Mouse (Mus musculus) hindbrain, embryonic 15.5 days (tissue): Measurements from ENCODE around the gene Nob1. TPM values are rescaled to one million over a fixed set of nuclear protein-coding genes. Genes with fewer than 3 reads are reported as not detected.

Source experiments
- ATAC-seq: fragments of 200-750 bp; cut with Nextera tagmentation; 2 replicates; pipeline ENCODE4 v1.8.0; 2017; ENCODE audit warnings: low read depth, moderate number of reproducible peaks, moderate TSS enrichment; ENCODE audit not compliant: low FRiP score
- H3K27ac ChIP-seq: fragments of 300-500 bp; sonication (generic); replicated peaks from 2 replicates; pipeline ENCODE4 v1.5.1; 2015; ENCODE audit warnings: mild to moderate bottlenecking, inconsistent platforms
- H3K27me3 ChIP-seq: fragments of 300-500 bp; sonication (generic); 2 replicates; pipeline ENCODE4 v1.6.1; 2015; ENCODE audit warnings: control low read depth, inconsistent platforms
- H3K36me3 ChIP-seq: fragments of 300-500 bp; sonication (generic); 2 replicates; pipeline ENCODE4 v1.6.1; 2015; ENCODE audit warnings: control low read depth, inconsistent platforms
- H3K4me1 ChIP-seq: fragments of 300-500 bp; sonication (generic); replicated peaks from 2 replicates; pipeline ENCODE4 v1.6.1; 2015; ENCODE audit warnings: control low read depth, inconsistent platforms
- H3K4me2 ChIP-seq: fragments of 300-500 bp; sonication (generic); 2 replicates; pipeline ENCODE4 v1.6.1; 2015; ENCODE audit warnings: moderate library complexity, mild to moderate bottlenecking, inconsistent platforms
- H3K4me3 ChIP-seq: fragments of 300-500 bp; sonication (generic); 2 replicates; pipeline ENCODE4 v1.5.1; 2015; ENCODE audit warnings: mild to moderate bottlenecking, inconsistent platforms
- H3K9ac ChIP-seq: fragments of 300-500 bp; sonication (generic); 2 replicates; pipeline ENCODE4 v1.6.1; 2015; ENCODE audit warnings: inconsistent platforms
- H3K9me3 ChIP-seq: fragments of 300-500 bp; sonication (generic); 2 replicates; pipeline ENCODE4 v1.6.1; 2016; ENCODE audit warnings: control low read depth, inconsistent platforms
- WGBS: fragments of 180-500 bp; shearing (Covaris S2); methylation state at CpG from one replicate; pipeline ENCODE4 v1.1.7; 2015; 5-methylcytosine and 5-hydroxymethylcytosine counted together
- polyA plus RNA-seq: library from polyadenylated mRNA; unstranded; fragments of >200 nt; fragmentation: Nextera tagmentation; extraction: Ambion mirVana; gene quantifications from 2 replicates; pipeline ENCODE4 v1.2.1, GENCODE M21; 2015

Gene Nob1
- polyA plus RNA-seq, 1 experiment from 2014 or later: 64.6 TPM

DNA sequence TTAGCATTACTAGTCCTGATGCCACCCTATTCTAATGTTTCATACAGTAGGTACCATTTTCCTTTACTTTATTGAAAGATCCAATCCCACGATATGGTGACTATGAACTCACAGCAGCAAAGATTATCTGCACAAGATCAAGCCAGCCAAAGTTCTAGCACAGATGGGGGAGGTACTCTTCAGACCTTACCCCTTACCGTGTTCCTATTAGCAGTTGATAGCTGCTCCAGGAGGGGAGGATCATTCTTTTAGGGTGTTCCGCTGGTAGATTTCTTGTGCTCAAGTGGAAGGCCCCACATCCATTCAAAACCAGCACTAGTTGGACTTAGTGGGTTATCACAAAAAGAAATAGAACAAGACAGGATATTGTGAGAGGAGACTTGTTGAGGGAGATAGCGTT, 43.2 kb downstream of the Nob1 start:
- no peak overlapping the region for H3K9ac ChIP-seq
- H3K36me3 ChIP-seq: peaks cover 20% of the 10 kb centered on the region
- WGBS: 95% methylated on average over 4 of the region's 4 CpGs
- H3K4me1 ChIP-seq: no peaks in the 10 kb centered on the region
- no peak overlapping the region for H3K4me2 ChIP-seq
- no peaks in the 10 kb centered on the region for H3K27me3 ChIP-seq
- no peak overlapping the region for H3K27ac ChIP-seq
- ATAC-seq: no peak
- H3K4me3 ChIP-seq: no peak overlapping the region
- H3K9me3 ChIP-seq: no peaks in the 10 kb centered on the region

DNA sequence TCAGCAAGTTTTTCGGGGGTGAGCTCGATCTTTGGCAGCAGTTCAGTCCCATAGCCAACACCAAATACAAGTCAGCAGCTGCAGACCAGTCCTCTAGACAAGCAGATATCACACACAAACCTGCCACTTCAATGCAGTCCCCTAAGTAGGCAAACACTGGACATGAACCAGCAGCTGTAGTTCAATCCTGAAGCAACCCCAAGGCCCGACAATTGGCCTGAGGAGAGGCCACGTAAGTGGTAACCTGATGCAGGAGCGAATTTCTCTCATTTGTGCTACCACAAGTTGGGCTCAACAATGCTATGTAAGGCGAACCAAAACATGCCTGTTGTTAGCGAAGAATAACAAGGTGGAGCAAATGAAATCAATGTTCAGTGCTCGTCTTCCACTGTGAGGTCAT, 44.1 kb downstream of the Nob1 start:
- no peak overlapping the region for H3K4me3 ChIP-seq
- ATAC-seq: no peak
- H3K27ac ChIP-seq: no peak overlapping the region
- H3K4me2 ChIP-seq: no peak overlapping the region
- WGBS: 97% methylated on average over 8 of the region's 8 CpGs
- H3K27me3 ChIP-seq: no peaks in the 10 kb centered on the region
- no peak overlapping the region for H3K9ac ChIP-seq
- no peaks in the 10 kb centered on the region for H3K4me1 ChIP-seq
- peaks cover 20% of the 10 kb centered on the region for H3K36me3 ChIP-seq
- H3K9me3 ChIP-seq: no peaks in the 10 kb centered on the region

DNA sequence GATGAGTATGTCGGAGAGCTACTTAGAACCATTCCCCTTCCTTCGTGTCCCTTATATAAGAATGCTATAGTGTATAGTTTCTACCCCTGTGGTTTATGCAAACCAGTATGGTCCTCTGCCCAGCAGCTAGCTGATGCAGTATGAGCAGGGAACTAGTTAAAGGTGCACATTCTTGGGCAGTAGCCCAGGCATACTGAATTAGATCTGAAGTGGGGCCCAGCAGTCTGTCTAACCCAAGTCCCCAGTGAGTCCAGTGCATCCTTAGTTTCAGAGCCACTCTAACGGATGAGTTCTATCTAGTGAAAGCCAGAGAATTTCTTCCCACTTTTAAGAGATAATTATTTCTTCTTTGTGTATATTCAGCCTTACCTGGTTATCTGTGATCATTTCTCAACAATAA, 47.5 kb downstream of the Nob1 start:
- no peak overlapping the region for H3K4me2 ChIP-seq
- no peaks in the 10 kb centered on the region for H3K4me1 ChIP-seq
- no peaks in the 10 kb centered on the region for H3K27me3 ChIP-seq
- no peak overlapping the region for H3K9ac ChIP-seq
- ATAC-seq: no peak
- H3K27ac ChIP-seq: no peak overlapping the region
- H3K9me3 ChIP-seq: no peaks in the 10 kb centered on the region
- 95% methylated on average over 3 of the region's 3 CpGs for WGBS
- H3K4me3 ChIP-seq: no peak overlapping the region
- H3K36me3 ChIP-seq: peaks cover 27% of the 10 kb centered on the region

DNA sequence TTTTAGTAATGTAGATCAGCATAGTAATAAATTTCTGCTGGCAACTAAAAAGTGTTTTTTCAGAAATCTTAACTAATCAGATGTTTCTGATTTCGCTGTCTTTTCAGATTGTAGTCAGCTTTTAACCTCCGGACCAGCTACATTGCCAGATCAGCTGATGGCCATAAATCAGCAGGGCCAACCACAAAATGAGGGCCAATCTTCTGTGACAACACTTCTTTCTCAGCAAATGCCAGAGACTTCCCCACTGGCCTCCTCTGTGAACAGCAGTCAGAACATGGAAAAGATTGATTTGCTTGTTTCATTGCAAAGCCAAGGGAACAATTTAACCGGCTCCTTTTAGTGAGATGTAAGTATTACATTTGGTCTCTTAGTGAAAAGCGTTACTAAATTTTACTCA, 54.5 kb downstream of the Nob1 start:
- no peak overlapping the region for H3K9ac ChIP-seq
- no peak for ATAC-seq
- H3K36me3 ChIP-seq: peaks cover 67% of the 10 kb centered on the region
- H3K9me3 ChIP-seq: no peaks in the 10 kb centered on the region
- no peak overlapping the region for H3K4me3 ChIP-seq
- H3K4me2 ChIP-seq: no peak overlapping the region
- H3K27me3 ChIP-seq: no peaks in the 10 kb centered on the region
- H3K4me1 ChIP-seq: no peaks in the 10 kb centered on the region
- H3K27ac ChIP-seq: no peak overlapping the region
- WGBS: 91% methylated on average over 4 of the region's 4 CpGs

Other genes starting within 250 kb of the Nob1 start
- gene Nfat5, start 131.6 kb downstream of the Nob1 start, polyA plus RNA-seq: 9.5 and 11.1 TPM in 2 replicates
- gene Nqo1, start 21.8 kb downstream of the Nob1 start, polyA plus RNA-seq: 8.5 and 9.2 TPM in 2 replicates
- 38.4 and 41.5 TPM in 2 replicates for gene Wwp2, start 11.3 kb upstream of the Nob1 start, polyA plus RNA-seq
- 234 and 236 TPM in 2 replicates for gene Psmd7, start 163.4 kb upstream of the Nob1 start, polyA plus RNA-seq